In the genomic region with DNA sequence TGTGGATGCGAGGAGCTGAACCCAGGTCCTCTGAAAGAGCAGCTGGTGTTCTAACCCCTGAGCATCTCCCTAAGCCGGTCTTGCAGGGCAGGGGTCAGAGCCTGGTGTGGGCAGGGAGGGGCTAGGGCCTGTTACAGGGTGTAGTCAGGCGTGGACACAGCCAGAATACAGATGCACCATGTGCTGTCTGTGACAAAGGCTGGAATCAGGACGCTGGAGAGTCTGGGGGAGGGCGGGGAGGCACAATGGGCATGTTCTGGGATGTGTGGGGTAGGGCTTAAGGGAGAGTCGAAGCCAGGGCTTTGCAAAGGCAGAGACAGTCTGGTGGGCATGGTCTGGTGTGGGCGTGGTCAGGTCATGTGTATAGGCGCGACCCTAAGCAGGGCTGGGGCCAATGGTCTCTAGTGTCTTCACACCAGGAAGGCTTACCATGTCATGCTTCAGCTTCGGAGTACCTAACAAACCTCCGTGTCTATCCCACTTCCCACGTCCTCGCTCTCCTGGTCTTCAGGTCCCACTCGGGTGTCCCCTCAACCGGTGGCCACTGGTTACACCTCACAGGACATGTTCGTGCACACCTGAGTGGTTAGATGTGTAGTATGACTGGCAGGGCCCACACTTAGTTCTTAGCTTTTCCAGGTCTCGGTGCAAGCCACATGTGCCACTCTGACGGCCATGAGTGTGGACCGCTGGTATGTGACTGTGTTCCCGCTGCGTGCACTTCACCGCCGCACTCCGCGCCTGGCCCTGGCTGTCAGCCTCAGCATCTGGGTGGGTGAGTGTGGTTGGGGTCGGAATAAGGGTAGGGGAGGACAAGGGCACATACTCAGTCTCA, we compare ENCODE assay signal across 9 mouse cellular contexts. TPM values are rescaled to one million over a fixed set of nuclear protein-coding genes. Genes with fewer than 3 reads are reported as not detected.
DNase-seq lines count a peak whose midpoint lies in the region; ATAC-seq and TF ChIP-seq lines count a peak whose summit lies in the region.
"Had no signal": no experiment of that assay in that cellular context is flagged by ENCODE, and none has a peak within 500 bp of the region (broad histone marks: within the 10 kb centered on the region; RNA-seq: fewer than 3 reads in every experiment).

No protein-coding gene starts in this region.

- peaks cover 21% of the 10 kb centered on the region for H3K4me1 ChIP-seq in embryonic facial prominence, embryonic 14.5 days (ENCODE audit: control insufficient read depth, insufficient read depth, low read length)
- peaks cover 32% of the 10 kb centered on the region for H3K4me1 ChIP-seq in intestine, embryonic 14.5 days (replicated peaks; ENCODE audit: control insufficient read depth, insufficient read depth, low read length)
- peaks cover 50% of the 10 kb centered on the region for H3K4me1 ChIP-seq in neural tube, embryonic 12.5 days

- peak overlapping the region; percentile 42; the same call in 1 of the 2 replicates for H3K4me3 ChIP-seq in layer of hippocampus, adult 2 months
- peak overlapping the region; percentile 32 for H3K4me3 ChIP-seq in embryonic facial prominence, embryonic 14.5 days (ENCODE audit: low read depth, low read length)
- H3K4me3 ChIP-seq in intestine, embryonic 14.5 days (ENCODE audit: low read depth, low read length): no peak overlapping the region
- peak overlapping the region; percentile 22; the same call in 1 of the 2 replicates for H3K4me3 ChIP-seq in neural tube, embryonic 12.5 days

- H3K36me3 ChIP-seq in embryonic facial prominence, embryonic 14.5 days (ENCODE audit: control insufficient read depth, insufficient read depth, low read length): no peaks in the 10 kb centered on the region
- no peaks in the 10 kb centered on the region for H3K36me3 ChIP-seq in intestine, embryonic 14.5 days (ENCODE audit: control insufficient read depth, insufficient read depth, low read length)
- no peaks in the 10 kb centered on the region for H3K36me3 ChIP-seq in neural tube, embryonic 12.5 days

- no peaks in the 10 kb centered on the region for H3K9me3 ChIP-seq in embryonic facial prominence, embryonic 14.5 days (ENCODE audit: control insufficient read depth, low read length)
- no peaks in the 10 kb centered on the region for H3K9me3 ChIP-seq in intestine, embryonic 14.5 days (ENCODE audit: control insufficient read depth, low read length)
- peaks cover 3% of the 10 kb centered on the region; the same call in 1 of the 2 replicates for H3K9me3 ChIP-seq in neural tube, embryonic 12.5 days

- TF ChIP-seq CTCF in layer of hippocampus, adult 2 months (conservative IDR thresholded peaks at IDR 0.05): no peak

- H3K27ac ChIP-seq in layer of hippocampus, adult 2 months: no peak overlapping the region
- no peak overlapping the region for H3K27ac ChIP-seq in embryonic facial prominence, embryonic 14.5 days (replicated peaks; ENCODE audit: low read depth, low read length)
- no peak overlapping the region for H3K27ac ChIP-seq in intestine, embryonic 14.5 days (ENCODE audit: low read depth)
- H3K27ac ChIP-seq in neural tube, embryonic 12.5 days: no peak overlapping the region

- no peak overlapping the region for H3K9ac ChIP-seq in embryonic facial prominence, embryonic 14.5 days (ENCODE audit: low read depth, low read length)
- H3K9ac ChIP-seq in intestine, embryonic 14.5 days (ENCODE audit: low read length): no peak overlapping the region
- no peak overlapping the region for H3K9ac ChIP-seq in neural tube, embryonic 12.5 days

- no peak for ATAC-seq in embryonic facial prominence, embryonic 14.5 days (ENCODE audit: low read depth)
- no peak for ATAC-seq in intestine, embryonic 14.5 days (replicated peaks; ENCODE audit: low FRiP score, low TSS enrichment, low read depth)
- ATAC-seq in neural tube, embryonic 12.5 days (ENCODE audit: low FRiP score, low read depth): no peak
- ATAC-seq: activated CD4-positive, CD25-positive, alpha-beta regulatory T cell, adult 4 months had no signal

- 22% methylated on average over 25 of the region's 26 CpGs for WGBS in embryonic facial prominence, embryonic 14.5 days
- WGBS in intestine, embryonic 14.5 days: 27% methylated on average over 26 of the region's 26 CpGs
- 15% methylated on average over 26 of the region's 26 CpGs for WGBS in neural tube, embryonic 12.5 days

- H3K4me2 ChIP-seq in embryonic facial prominence, embryonic 14.5 days (ENCODE audit: low read depth, low read length): no peak overlapping the region
- no peak overlapping the region for H3K4me2 ChIP-seq in intestine, embryonic 14.5 days (ENCODE audit: low read length)
- peak overlapping the region; percentile 48 for H3K4me2 ChIP-seq in neural tube, embryonic 12.5 days (replicated peaks)

- H3K27me3 ChIP-seq in embryonic facial prominence, embryonic 14.5 days (replicated peaks; ENCODE audit: control insufficient read depth, insufficient read depth, low read length): peaks cover 60% of the 10 kb centered on the region
- H3K27me3 ChIP-seq in intestine, embryonic 14.5 days (replicated peaks; ENCODE audit: control insufficient read depth, insufficient read depth, low read length): peaks cover 57% of the 10 kb centered on the region
- peaks cover 64% of the 10 kb centered on the region for H3K27me3 ChIP-seq in neural tube, embryonic 12.5 days (replicated peaks)

- DNase-seq in layer of hippocampus, adult 2 months (ENCODE audit: low spot score in 2 of 2): no peak
- no peak for DNase-seq in layer of hippocampus, postnatal 14 days (ENCODE audit: low spot score in 2 of 2)
- no peak for DNase-seq in embryonic facial prominence, embryonic 14.5 days (ENCODE audit: low spot score)
- DNase-seq in intestine, embryonic 14.5 days (ENCODE audit: low spot score): peak; percentile 61
- DNase-seq in yolk sac, embryonic 10.5 days (ENCODE audit: low spot score): no peak
- no peak for DNase-seq in testis, postnatal 14 days (ENCODE audit: low spot score)
- DNase-seq: kidney, adult 18-20 months had no signal

RNA-seq across cellular contexts. Expression of a gene that starts 0.7 kb away (rescaled TPM):
- total RNA-seq in layer of hippocampus, adult 2 months (2021): 100 to 1,000 TPM; 365 to 385 TPM
- total RNA-seq in layer of hippocampus, postnatal 14 days (2021): 100 to 1,000 TPM; 424 to 430 TPM
- 114 and 124 TPM in 2 replicates for polyA plus RNA-seq in embryonic facial prominence, embryonic 14.5 days (2014; fragmentation: Nextera tagmentation; extraction: Ambion mirVana)
- polyA plus RNA-seq in intestine, embryonic 14.5 days (2014; fragmentation: Nextera tagmentation; extraction: Ambion mirVana): 122 and 126 TPM in 2 replicates
- polyA plus RNA-seq in neural tube, embryonic 12.5 days (2016; fragmentation: Nextera tagmentation; extraction: Ambion mirVana): 185 and 186 TPM in 2 replicates

RNA-seq across cellular contexts. Expression of a gene that starts 3.5 kb away (rescaled TPM):
- total RNA-seq in layer of hippocampus, adult 2 months (2021): 1 to 10 TPM; 5.6 to 7.1 TPM
- total RNA-seq in layer of hippocampus, postnatal 14 days (2021): 1 to 10 TPM; 5.0 to 8.9 TPM
- polyA plus RNA-seq in embryonic facial prominence, embryonic 14.5 days (2014; fragmentation: Nextera tagmentation; extraction: Ambion mirVana): 0.56 and 0.58 TPM in 2 replicates
- polyA plus RNA-seq in intestine, embryonic 14.5 days (2014; fragmentation: Nextera tagmentation; extraction: Ambion mirVana): 0.46 and 0.51 TPM in 2 replicates
- 1.1 and 1.3 TPM in 2 replicates for polyA plus RNA-seq in neural tube, embryonic 12.5 days (2016; fragmentation: Nextera tagmentation; extraction: Ambion mirVana)

RNA-seq across cellular contexts. Expression of a gene that starts 6.6 kb away (rescaled TPM):
- total RNA-seq in layer of hippocampus, adult 2 months (2021): 1 to 10 TPM; 7.5 to 8.5 TPM
- 1 to 10 TPM; 4.5 to 6.4 TPM for total RNA-seq in layer of hippocampus, postnatal 14 days (2021)
- polyA plus RNA-seq in embryonic facial prominence, embryonic 14.5 days (2014; fragmentation: Nextera tagmentation; extraction: Ambion mirVana): 3.1 and 3.5 TPM in 2 replicates
- 12.7 and 14.4 TPM in 2 replicates for polyA plus RNA-seq in intestine, embryonic 14.5 days (2014; fragmentation: Nextera tagmentation; extraction: Ambion mirVana)
- 4.9 and 7.7 TPM in 2 replicates for polyA plus RNA-seq in neural tube, embryonic 12.5 days (2016; fragmentation: Nextera tagmentation; extraction: Ambion mirVana)

RNA-seq across cellular contexts. Expression of a gene that starts 9.6 kb away (rescaled TPM):
- total RNA-seq in layer of hippocampus, adult 2 months (2021): not detected
- total RNA-seq in layer of hippocampus, postnatal 14 days (2021): not detected
- 4.1 and 6.7 TPM in 2 replicates for polyA plus RNA-seq in embryonic facial prominence, embryonic 14.5 days (2014; fragmentation: Nextera tagmentation; extraction: Ambion mirVana)
- not detected in 2 replicates for polyA plus RNA-seq in intestine, embryonic 14.5 days (2014; fragmentation: Nextera tagmentation; extraction: Ambion mirVana)
- polyA plus RNA-seq in neural tube, embryonic 12.5 days (2016; fragmentation: Nextera tagmentation; extraction: Ambion mirVana): 28.4 and 40.5 TPM in 2 replicates
- polyA plus RNA-seq: activated CD4-positive, CD25-positive, alpha-beta regulatory T cell, adult 4 months had no signal

RNA-seq across cellular contexts. Expression of a gene that starts 11.6 kb away (rescaled TPM):
- 10 to 100 TPM; 57.7 to 59.3 TPM for total RNA-seq in layer of hippocampus, adult 2 months (2021)
- 10 to 100 TPM; 48.8 to 51.9 TPM for total RNA-seq in layer of hippocampus, postnatal 14 days (2021)
- polyA plus RNA-seq in embryonic facial prominence, embryonic 14.5 days (2014; fragmentation: Nextera tagmentation; extraction: Ambion mirVana): 33.7 and 40.2 TPM in 2 replicates
- 42.0 and 46.3 TPM in 2 replicates for polyA plus RNA-seq in intestine, embryonic 14.5 days (2014; fragmentation: Nextera tagmentation; extraction: Ambion mirVana)
- 60.5 and 62.6 TPM in 2 replicates for polyA plus RNA-seq in neural tube, embryonic 12.5 days (2016; fragmentation: Nextera tagmentation; extraction: Ambion mirVana)
